Mouse (Mus musculus) C2C12 (cell line): Measurements from ENCODE around the gene Arfgef2.

ENCODE experiments used
- CTCF ChIP-seq: IDR thresholded peaks from one replicate; pipeline ENCODE4 v1.5.1; 2011; ENCODE audit not compliant: control insufficient read depth, insufficient read depth, insufficient read length
- USF1 ChIP-seq: IDR thresholded peaks from one replicate; pipeline ENCODE4 v1.6.1; 2011; ENCODE audit warnings: low read depth, mild to moderate bottlenecking, control low read depth, moderate library complexity

GRCm38 (mm10) chr2:166905711-166906522 lies 100.5 kb downstream of the Arfgef2 start, which contains the start of gene Cse1l:
- TF ChIP-seq CTCF (no peak), USF1 (no peak)
